Mouse (Mus musculus) Patski (cell line): ENCODE measurements at regions not wholly inside any gene's neighbourhood (a gene's known extent, or its start where the extent isn't known, plus 50 kb on each side); places are given as distances from the start of the nearest gene placed in this dataset.

Experiments
- ATAC-seq: fragments of 100-300 bp; one replicate; pipeline ENCODE4 v1.8.0; 2021
- CTCF ChIA-PET: fragments of 350-600 bp; sonication (Branson Sonifier 250); formaldehyde crosslinking; loops from one replicate; lab custom pipeline; 2022; ENCODE audit warnings: inconsistent platforms; lab: Charles Lee
- POLR2A ChIA-PET: fragments of 350-600 bp; sonication (Branson Sonifier 250); formaldehyde crosslinking; loops from one replicate; lab custom pipeline; 2022; ENCODE audit warnings: antibody characterized with exemption, inconsistent platforms; lab: Charles Lee
- DNase-seq: peaks from one replicate; pipeline ENCODE4 v3.0.0-alpha.2; 2011; ENCODE audit warnings: low read depth, low spot score
- H3K27me3 ChIP-seq: fragments of 371-371 bp; one replicate; pipeline ENCODE4 v1.5.1; 2021
- CTCF ChIP-seq: fragments of 100-300 bp; IDR thresholded peaks from one replicate; pipeline ENCODE4 v1.5.1; 2021
- in situ Hi-C: fragments of 300-500 bp; cut with MboI; formaldehyde crosslinking; loops from 3 replicates; pipeline ENCODE4 v1.11.1; 2018; ENCODE audit warnings: low pct_unique_long_range_greater_than_20kb, mixed read lengths

GRCm38 (mm10) chr10:6647576-6647975 lies 110.7 kb upstream of the Oprm1 start:
- no peaks in the 10 kb centered on the region for H3K27me3 ChIP-seq
- TF ChIP-seq CTCF: no peak
- in situ Hi-C loops: no loop called here
- POLR2A ChIA-PET: no interaction called here
- ATAC-seq (no peak), DNase-seq (no peak)
- CTCF ChIA-PET: no interaction called here

- ChIA-PET POLR2A (no interaction called here), CTCF (interaction anchor here (0.6 to 1.2 kb wide), 3 partner anchors 9 to 248 kb away, joined by 3 to 4 read pairs (median 3); no protein-coding TSS in a partner anchor)
- TF ChIP-seq CTCF: no peak
- ATAC-seq (no peak), DNase-seq (no peak)
- in situ Hi-C loops: loop anchor here (25.0 kb wide), 1 partner anchor 823 kb away; no protein-coding TSS in a partner anchor
- peaks cover 36% of the 10 kb centered on the region for H3K27me3 ChIP-seq
Observed at GRCm38 (mm10) chr10:6685308-6686080, 72.8 kb upstream of the Oprm1 start.

GRCm38 (mm10) chr10:6686081-6686474 lies 72.2 kb upstream of the Oprm1 start:
- TF ChIP-seq CTCF: no peak
- POLR2A ChIA-PET: interaction anchor here (0.7 kb wide), 1 partner anchor 12 kb away, joined by 3 read pairs; no protein-coding TSS in a partner anchor
- H3K27me3 ChIP-seq: peaks cover 40% of the 10 kb centered on the region
- CTCF ChIA-PET: interaction anchor here (0.6 to 1.2 kb wide), 2 partner anchors 8 to 248 kb away, joined by 3 to 4 read pairs; no protein-coding TSS in a partner anchor
- in situ Hi-C loops: loop anchor here (25.0 kb wide), 1 partner anchor 824 kb away; no protein-coding TSS in a partner anchor
- no peak for DNase-seq
- ATAC-seq: no peak
